Mouse (Mus musculus) embryonic facial prominence, embryonic 11.5 days (tissue): ENCODE measurements around the gene Fpr1. TPM values are rescaled to one million over a fixed set of nuclear protein-coding genes. Genes with fewer than 3 reads are reported as not detected.

ENCODE experiments used
- ATAC-seq: fragments of 200-750 bp; cut with Nextera tagmentation; replicated peaks from 2 replicates; pipeline ENCODE4 v1.8.0; 2017; ENCODE audit warnings: low read depth; ENCODE audit not compliant: insufficient number of reproducible peaks, low FRiP score, low TSS enrichment
- DNase-seq: peaks from one replicate; pipeline ENCODE4 v3.0.0-alpha.2; 2015; ENCODE audit warnings: low spot score
- H3K27ac ChIP-seq: fragments of 300-500 bp; sonication (generic); replicated peaks from 2 replicates; pipeline ENCODE4 v1.5.1; 2014; ENCODE audit warnings: mild to moderate bottlenecking, low read depth, low read length, control low read depth
- H3K27me3 ChIP-seq: fragments of 300-500 bp; sonication (generic); 2 replicates; pipeline ENCODE4 v1.6.1; 2014; ENCODE audit warnings: mild to moderate bottlenecking, low read length, moderate library complexity, mixed read lengths; ENCODE audit not compliant: control insufficient read depth, insufficient read depth
- H3K36me3 ChIP-seq: fragments of 300-500 bp; sonication (generic); replicated peaks from 2 replicates; pipeline ENCODE4 v1.6.1; 2014; ENCODE audit warnings: low read depth, mild to moderate bottlenecking, low read length, moderate library complexity, mixed read lengths; ENCODE audit not compliant: control insufficient read depth, insufficient read depth
- H3K4me1 ChIP-seq: fragments of 300-500 bp; sonication (generic); 2 replicates; pipeline ENCODE4 v1.6.1; 2014; ENCODE audit warnings: low read length, mixed read lengths; ENCODE audit not compliant: control insufficient read depth, insufficient read depth
- H3K4me2 ChIP-seq: fragments of 300-500 bp; sonication (generic); 2 replicates; pipeline ENCODE4 v1.6.1; 2014; ENCODE audit warnings: low read depth, mild to moderate bottlenecking, control low read depth, low read length, moderate library complexity
- H3K4me3 ChIP-seq: fragments of 300-500 bp; sonication (generic); 2 replicates; pipeline ENCODE4 v1.5.1; 2014; ENCODE audit warnings: low read depth, low read length, control low read depth
- H3K9ac ChIP-seq: fragments of 300-500 bp; sonication (generic); replicated peaks from 2 replicates; pipeline ENCODE4 v1.6.1; 2014; ENCODE audit warnings: mild to moderate bottlenecking, control low read depth, low read length
- H3K9me3 ChIP-seq: fragments of 300-500 bp; sonication (generic); replicated peaks from 2 replicates; pipeline ENCODE4 v1.6.1; 2016; ENCODE audit warnings: mild to moderate bottlenecking, low read length, inconsistent platforms, mixed read lengths; ENCODE audit not compliant: control insufficient read depth
- WGBS: fragments of 180-500 bp; shearing (Covaris S2); extraction: QIAGEN DNeasy Blood & Tissue Kit; methylation state at CpG from one replicate; pipeline ENCODE4 v1.1.7; 2014; 5-methylcytosine and 5-hydroxymethylcytosine counted together
- polyA plus RNA-seq: library from polyadenylated mRNA; unstranded; fragments of >200 nt; fragmentation: Nextera tagmentation; extraction: Ambion mirVana; gene quantifications from 2 replicates; pipeline ENCODE4 v1.2.1, GENCODE M21; 2014

Fpr1 gene
- polyA plus RNA-seq, 1 experiment from 2014 or later: 0.15 TPM

DNA sequence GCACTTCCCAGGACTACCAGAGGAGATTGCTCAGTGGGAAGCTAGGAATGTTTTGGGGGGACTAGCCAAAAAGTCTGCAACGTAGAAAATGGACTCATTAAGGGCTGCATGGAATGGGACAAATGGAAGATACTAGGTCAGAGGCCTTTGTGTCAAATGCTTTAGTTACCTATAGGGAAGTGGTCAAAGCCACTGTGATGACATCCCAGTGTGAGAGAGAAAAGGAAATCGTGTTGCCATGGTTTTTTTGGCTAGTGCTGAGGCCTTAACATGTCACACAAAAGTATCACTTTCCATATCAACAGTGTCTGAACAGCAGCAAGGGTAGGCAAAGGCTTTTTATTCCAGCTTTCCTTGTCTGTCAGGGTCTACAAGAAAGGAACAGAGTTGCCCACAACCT lies 18.6 kb downstream of the Fpr1 start:
- no peak for DNase-seq
- Histone ChIP-seq H3K9ac (no peak overlapping the region), H3K9me3 (no peaks in the 10 kb centered on the region), H3K4me2 (no peak overlapping the region), H3K4me1 (no peaks in the 10 kb centered on the region), H3K27me3 (no peaks in the 10 kb centered on the region), H3K4me3 (no peak overlapping the region), H3K27ac (no peak overlapping the region), H3K36me3 (no peaks in the 10 kb centered on the region; the same call in none of the 2 replicates)
- 61% methylated on average over 2 of the region's 2 CpGs for WGBS
- no peak for ATAC-seq

DNA sequence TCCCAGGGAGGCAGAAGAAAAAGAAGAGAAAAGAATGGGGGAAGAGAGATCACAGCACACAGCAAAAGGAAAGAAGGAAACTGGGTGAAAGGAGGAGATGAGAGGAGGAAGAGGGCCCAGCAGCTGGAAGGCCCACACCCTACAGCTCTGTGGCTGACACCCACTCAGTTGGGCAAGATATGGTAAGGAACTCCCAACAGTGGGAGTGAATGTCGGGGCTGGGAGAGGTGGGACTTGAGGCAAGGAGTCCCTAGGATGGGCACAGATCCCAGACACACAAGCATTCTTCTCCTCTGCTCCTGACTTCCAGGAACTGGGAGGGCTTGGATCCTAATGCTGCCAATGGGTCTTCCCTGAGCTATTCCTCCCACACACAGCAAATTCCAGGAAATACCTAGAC lies 21.4 kb downstream of the Fpr1 start:
- Histone ChIP-seq H3K9me3 (no peaks in the 10 kb centered on the region), H3K9ac (no peak overlapping the region), H3K4me2 (no peak overlapping the region), H3K27me3 (no peaks in the 10 kb centered on the region), H3K36me3 (no peaks in the 10 kb centered on the region; the same call in none of the 2 replicates), H3K27ac (no peak overlapping the region), H3K4me1 (no peaks in the 10 kb centered on the region), H3K4me3 (no peak overlapping the region)
- no peak for ATAC-seq
- no peak for DNase-seq
- 73% methylated on average over 1 of the region's 1 CpGs for WGBS

DNA sequence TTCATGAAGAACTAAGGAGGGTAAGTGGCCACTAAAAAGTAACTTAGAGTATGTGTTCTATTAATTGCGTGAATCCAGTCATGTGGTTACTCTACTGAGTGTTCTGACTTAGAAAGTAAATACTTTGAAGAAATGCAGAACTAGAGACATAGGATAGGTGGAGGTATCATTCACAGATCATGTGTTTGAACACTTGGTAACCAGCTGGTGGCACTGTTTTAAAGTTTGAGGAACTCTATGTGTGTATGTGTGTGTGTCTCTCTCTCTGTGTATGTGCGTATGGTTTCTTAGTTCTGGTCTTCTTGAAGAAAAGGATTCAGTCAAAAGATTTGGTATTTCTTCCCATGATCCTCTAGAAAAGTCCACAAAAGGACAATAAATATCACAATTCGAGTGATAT lies 23.6 kb downstream of the Fpr1 start:
- Histone ChIP-seq H3K4me1 (no peaks in the 10 kb centered on the region), H3K9me3 (no peaks in the 10 kb centered on the region), H3K4me3 (no peak overlapping the region), H3K4me2 (no peak overlapping the region), H3K9ac (no peak overlapping the region), H3K36me3 (no peaks in the 10 kb centered on the region; the same call in none of the 2 replicates), H3K27ac (no peak overlapping the region), H3K27me3 (no peaks in the 10 kb centered on the region)
- ATAC-seq (no peak), DNase-seq (no peak)
- 85% methylated on average over 3 of the region's 3 CpGs for WGBS

DNA sequence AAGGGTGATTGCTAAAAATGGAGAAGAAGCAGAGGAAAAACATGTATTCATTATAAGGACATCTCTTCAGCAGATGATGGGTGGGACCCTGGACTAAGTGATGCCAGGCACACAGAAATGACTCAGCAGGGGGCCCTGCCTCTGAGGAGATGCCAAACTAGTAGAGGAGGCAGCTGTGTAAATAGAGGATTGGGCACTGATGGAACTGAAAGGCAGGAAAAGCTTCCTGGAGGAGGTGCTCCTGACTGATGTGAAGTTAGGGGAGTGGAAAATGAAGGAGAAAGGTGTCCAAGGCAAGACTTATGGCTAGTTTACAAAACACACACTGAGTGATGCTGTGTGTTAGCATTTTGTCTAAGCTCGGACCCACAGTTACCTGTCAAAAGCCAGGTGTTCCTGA lies 26.3 kb downstream of the Fpr1 start:
- ATAC-seq (no peak), DNase-seq (no peak)
- H3K9ac ChIP-seq: no peak overlapping the region
- H3K4me1 ChIP-seq: no peaks in the 10 kb centered on the region
- no peak overlapping the region for H3K4me3 ChIP-seq
- no peak overlapping the region for H3K27ac ChIP-seq
- no peaks in the 10 kb centered on the region for H3K27me3 ChIP-seq
- H3K9me3 ChIP-seq: no peaks in the 10 kb centered on the region
- H3K36me3 ChIP-seq: no peaks in the 10 kb centered on the region
- no peak overlapping the region for H3K4me2 ChIP-seq
- WGBS: 100% methylated on average over 1 of the region's 1 CpGs

DNA sequence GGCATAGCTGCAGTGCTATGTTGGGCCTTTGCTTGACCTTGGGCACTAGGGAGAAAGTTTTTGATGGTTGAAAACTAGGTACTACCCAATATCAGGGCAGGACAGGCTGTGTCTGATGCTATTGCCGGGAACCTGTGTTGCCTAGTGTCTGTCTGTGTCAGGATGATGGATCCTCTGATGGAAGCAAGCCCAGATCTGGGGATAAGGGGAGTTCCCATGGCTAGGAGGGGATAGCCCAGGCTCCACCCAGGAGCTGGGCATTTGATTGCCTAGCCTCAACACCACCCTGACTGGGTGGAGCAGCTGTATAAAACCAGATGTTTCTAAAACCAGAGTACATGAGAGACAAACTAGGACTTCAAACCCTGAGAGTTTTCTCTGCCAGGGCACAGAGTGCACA lies 27.1 kb downstream of the Fpr1 start:
- Histone ChIP-seq H3K36me3 (no peaks in the 10 kb centered on the region), H3K4me2 (no peak overlapping the region), H3K27me3 (no peaks in the 10 kb centered on the region), H3K4me1 (no peaks in the 10 kb centered on the region), H3K9me3 (no peaks in the 10 kb centered on the region), H3K27ac (no peak overlapping the region), H3K4me3 (no peak overlapping the region), H3K9ac (no peak overlapping the region)
- DNase-seq (no peak), ATAC-seq (no peak)
- WGBS: 81% methylated on average over 1 of the region's 1 CpGs

DNA sequence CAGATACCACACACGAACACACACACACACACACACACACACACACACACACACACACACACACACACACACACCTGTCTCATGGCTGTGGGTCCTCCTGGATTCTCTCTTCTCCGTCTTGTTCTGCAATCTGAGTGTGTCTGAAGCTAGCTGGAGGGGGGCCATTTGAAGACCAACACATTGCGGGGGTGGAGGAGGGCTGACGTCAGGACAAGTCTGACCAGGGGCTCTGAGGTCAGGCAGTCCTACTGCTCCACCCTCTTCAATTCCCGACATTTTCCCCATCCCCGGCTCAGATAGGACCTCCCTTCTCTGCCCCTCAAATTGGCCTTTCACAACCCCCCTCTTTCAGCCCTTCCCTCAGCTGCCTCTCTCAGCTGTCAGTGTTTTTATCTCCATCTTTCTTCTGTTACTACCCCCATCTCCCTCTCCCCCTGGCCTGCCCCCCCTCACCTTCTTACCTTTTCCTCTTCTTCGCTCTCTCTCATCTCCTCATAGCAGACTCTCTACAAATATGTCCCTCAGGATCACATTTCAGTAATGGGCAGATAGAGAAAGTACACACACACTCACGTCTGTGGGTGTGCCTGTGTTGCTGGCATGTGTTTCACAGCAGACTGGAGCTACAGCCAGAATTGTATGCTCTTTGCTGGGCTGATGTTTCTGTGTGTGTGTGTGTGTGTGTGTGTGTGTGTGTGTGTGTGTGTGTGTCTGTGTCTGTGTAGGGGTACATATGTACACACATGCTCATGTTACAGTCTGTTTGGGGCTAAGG lies 28.5 kb downstream of the Fpr1 start, which contains the start of gene Has1:
Gene Has1 (minus strand): TSS at position 142 of the 775 bp plus-strand sequence.
- H3K36me3 ChIP-seq: no peaks in the 10 kb centered on the region
- H3K9me3 ChIP-seq: no peaks in the 10 kb centered on the region
- 15% methylated on average over 8 of the region's 8 CpGs for WGBS
- DNase-seq (no peak), ATAC-seq (0 out of 2 replicates have a peak, but pooled peaks have one; percentile 36)
- H3K4me2 ChIP-seq: no peak within 1 kb of the TSS
- no peaks in the 10 kb centered on the region for H3K4me1 ChIP-seq
- H3K4me3 ChIP-seq: no peak within 1 kb of the TSS
- H3K27ac ChIP-seq: no peak within 1 kb of the TSS
- no peak within 1 kb of the TSS for H3K9ac ChIP-seq
- peaks cover 2% of the 10 kb centered on the region; the same call in 1 of the 2 replicates for H3K27me3 ChIP-seq

DNA sequence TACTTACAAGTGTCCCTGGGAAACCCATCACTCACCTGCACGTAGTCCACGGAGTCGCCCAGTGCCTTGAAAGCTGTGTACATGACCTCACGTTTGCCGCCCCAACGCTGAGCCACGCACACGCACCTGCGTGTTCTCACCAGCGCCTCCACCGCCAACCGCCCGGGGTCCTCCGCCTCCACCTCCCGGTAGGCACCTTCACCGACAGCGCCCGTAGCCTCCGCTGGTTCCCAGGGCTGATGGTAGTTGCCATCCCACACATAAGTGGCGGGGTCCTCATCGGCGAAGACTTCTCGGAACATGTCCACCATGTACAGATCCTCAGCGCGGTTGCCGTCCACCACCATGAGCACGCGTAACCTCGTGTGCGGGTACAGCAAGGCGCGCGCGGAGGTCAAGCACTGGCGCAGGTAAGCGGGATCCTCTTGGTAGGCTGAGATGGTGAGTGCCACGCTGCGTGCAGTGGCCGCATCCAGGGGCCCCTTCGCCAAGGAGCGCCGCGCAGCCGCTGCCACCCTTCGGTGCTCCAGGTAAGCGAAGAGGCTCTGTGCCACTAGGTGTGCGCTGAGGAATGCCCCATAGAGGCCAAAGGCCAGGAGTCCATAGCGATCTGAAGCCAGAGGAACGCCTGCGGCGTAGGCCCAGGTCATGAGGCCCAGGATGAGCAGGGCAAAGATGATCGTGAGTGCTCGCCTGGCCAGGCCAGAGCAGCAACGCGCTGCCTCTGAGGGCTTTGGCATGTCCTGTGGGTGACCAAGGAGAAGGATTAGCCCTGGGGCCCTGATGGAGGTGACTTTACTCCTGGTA lies 33.6 kb downstream of the Fpr1 start:
- Histone ChIP-seq H3K4me1 (no peaks in the 10 kb centered on the region), H3K36me3 (no peaks in the 10 kb centered on the region), H3K4me3 (no peak overlapping the region), H3K9me3 (no peaks in the 10 kb centered on the region), H3K27me3 (peaks cover 4% of the 10 kb centered on the region), H3K4me2 (no peak overlapping the region), H3K27ac (no peak overlapping the region), H3K9ac (no peak overlapping the region)
- ATAC-seq: 0 out of 2 replicates have a peak, but pooled peaks have one; percentile 25
- 20% methylated on average over 54 of the region's 55 CpGs for WGBS
- no peak for DNase-seq

DNA sequence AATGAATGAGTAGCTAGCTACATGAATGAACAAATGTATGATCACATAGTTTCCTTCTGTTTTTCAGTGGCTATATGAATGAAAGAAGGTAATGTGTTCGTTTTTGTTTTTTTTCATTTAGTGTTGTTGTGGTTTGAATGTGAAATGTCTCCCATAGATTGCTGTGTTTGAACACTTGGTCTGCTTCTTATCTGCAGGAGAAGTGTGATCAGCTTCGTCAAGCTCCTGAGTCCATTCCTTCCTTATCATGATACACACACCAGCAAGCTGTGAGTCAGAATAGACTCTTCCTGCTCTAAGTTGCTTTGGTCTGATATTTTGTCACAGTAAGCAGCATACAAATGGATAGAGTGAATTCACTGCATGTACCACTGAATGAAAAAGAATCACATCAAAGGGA lies 34.8 kb downstream of the Fpr1 start:
- no peaks in the 10 kb centered on the region for H3K9me3 ChIP-seq
- DNase-seq: no peak
- ATAC-seq: no peak
- H3K9ac ChIP-seq: no peak overlapping the region
- peaks cover 4% of the 10 kb centered on the region for H3K27me3 ChIP-seq
- no peak overlapping the region for H3K27ac ChIP-seq
- H3K4me1 ChIP-seq: no peaks in the 10 kb centered on the region
- H3K36me3 ChIP-seq: no peaks in the 10 kb centered on the region
- H3K4me2 ChIP-seq: no peak overlapping the region
- no peak overlapping the region for H3K4me3 ChIP-seq
- 79% methylated on average over 2 of the region's 2 CpGs for WGBS
